Mouse (Mus musculus) adrenal gland (tissue): ENCODE measurements at regions not wholly inside any gene's neighbourhood (a gene's known extent, or its start where the extent isn't known, plus 50 kb on each side); places are given as distances from the start of the nearest gene placed in this dataset.

Experiments used
- intact Hi-C: fragments of 180-260 bp; cut with DNase I; formaldehyde crosslinking; loops from one replicate; pipeline ENCODE4 v1.15.1; 2025
- microRNA-seq, 2 experiments: library from miRNA; unstranded; fragments of <30 nt; microRNA quantifications; one replicate each; pipeline ENCODE4; 2019

DNA sequence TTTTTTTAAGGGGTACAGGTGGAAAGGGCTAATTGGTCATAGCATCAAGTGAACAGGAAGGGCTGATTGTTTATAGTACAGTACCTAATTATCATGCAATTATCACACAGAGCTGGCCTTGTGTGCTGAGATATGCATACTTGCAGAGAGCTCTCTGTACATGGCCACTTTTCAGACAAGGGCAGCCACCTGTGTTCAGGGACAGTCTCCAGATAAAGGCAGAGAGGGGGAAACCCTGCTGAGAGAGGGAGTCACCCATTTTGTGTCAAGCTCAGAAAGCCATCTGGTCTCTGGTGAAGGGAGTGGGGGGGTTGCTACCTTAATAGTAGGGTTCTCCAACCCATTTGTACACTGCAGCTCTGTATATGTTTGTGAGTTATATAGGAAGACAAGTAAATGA is 127.5 kb upstream of the Sphkap start:
- intact Hi-C loops, result no loop called here

DNA sequence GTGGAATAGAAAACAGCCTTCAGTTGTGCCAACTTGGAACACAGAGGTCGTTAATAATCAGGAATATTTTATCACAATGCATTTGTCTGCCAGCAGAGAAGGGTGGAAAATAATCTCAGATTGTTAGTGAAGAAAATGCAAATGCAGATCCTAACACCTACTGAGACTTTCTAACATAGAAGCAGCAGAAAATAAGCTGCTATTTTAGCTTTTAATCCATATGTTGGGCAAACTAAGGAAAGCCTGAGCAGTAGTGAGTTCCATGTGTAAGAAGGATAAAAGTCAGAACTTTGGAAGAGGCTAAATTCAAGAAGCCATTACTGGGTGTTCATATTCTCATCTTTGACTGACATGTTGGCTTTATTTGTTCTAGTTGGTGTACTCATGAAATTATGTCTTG is 119.8 kb upstream of the Sphkap start:
- intact Hi-C loops, result no loop called here

GRCm38 (mm10) chr1:83509356-83509755 is 101.4 kb upstream of the Sphkap start:
- intact Hi-C loops, result no loop called here

DNA sequence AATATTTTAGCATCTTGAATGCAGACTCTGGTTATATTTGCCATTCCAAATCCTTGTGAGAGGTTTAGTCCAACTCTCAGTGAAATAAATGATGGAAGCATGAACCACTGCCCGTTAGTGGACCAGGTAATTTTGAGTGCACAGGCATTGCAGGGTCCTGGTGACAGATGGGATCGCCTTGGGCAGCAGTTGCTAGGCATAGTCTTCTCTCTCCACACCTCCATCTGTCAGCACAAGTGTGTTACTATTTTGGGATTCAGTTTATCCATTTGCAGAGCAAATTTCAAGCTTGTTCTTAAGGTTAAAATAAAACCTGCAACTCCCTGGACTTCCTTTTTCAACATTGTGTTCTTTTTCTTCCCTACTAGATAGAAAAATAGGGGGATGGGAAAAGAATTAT is 97.4 kb upstream of the Sphkap start:
- intact Hi-C loops, result no loop called here

GRCm38 (mm10) chr1:83496888-83497287 is 88.9 kb upstream of the Sphkap start:
- intact Hi-C loops, result no loop called here

DNA sequence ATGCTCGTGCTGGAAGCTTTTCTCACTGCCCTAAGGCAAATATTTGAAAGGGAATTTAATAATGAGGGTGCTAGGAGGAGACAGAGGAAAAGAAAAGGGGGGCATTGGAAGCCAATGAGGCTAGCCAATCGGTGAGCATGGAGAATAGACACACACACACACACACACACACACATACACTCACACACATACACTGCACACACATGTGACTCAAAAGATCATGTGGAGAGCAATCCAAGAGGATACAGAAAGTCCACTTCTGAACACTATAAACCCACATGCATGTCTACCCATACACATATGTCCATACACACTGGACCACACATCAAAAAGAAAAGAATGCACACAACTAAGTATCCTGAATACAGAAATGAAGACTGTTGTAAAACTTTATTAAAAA is 88.4 kb upstream of the Sphkap start:
- intact Hi-C loops, result no loop called here

DNA sequence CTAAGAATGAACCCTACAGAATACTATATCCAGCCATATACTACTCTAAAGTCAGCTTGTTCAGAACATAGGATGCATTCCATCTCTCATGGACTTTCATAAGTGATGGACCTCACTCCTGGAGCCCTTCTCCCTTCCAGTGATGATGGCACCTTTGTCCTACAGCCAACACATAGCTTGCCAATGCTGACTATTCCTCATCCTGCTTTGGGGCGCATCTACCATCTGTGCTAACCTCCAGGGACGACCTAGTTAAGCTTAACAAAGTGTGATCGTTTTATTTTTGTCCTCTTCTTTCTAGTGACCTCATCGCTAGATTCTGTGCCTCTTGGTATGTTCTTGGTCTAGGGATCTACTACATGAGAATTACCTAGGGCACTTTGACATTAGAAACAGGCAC is 87.0 kb upstream of the Sphkap start:
- intact Hi-C loops, result no loop called here

- intact Hi-C loops, result no loop called here
These were observed 71.1 kb upstream of the Sphkap start for GRCm38 (mm10) chr1:83479111-83479510.

Small RNAs in the stretch of these regions (microRNA-seq; reads per million reads assigned to microRNA genes)
- 0 reads per million in 2 experiments for gene Gm25754
